Mouse (Mus musculus): Measurements from ENCODE around the gene Mfn2. TPM values are rescaled to one million over a fixed set of nuclear protein-coding genes. Genes with fewer than 3 reads are reported as not detected.
"Not testable (repeated sequence)": the region's sequence is repeated elsewhere in the genome, so short reads cannot be mapped to it uniquely, and the experiment has no call there.

Gene Mfn2
- total RNA-seq, 2 experiments from 2014 or later, result 406 to 426 TPM

DNA sequence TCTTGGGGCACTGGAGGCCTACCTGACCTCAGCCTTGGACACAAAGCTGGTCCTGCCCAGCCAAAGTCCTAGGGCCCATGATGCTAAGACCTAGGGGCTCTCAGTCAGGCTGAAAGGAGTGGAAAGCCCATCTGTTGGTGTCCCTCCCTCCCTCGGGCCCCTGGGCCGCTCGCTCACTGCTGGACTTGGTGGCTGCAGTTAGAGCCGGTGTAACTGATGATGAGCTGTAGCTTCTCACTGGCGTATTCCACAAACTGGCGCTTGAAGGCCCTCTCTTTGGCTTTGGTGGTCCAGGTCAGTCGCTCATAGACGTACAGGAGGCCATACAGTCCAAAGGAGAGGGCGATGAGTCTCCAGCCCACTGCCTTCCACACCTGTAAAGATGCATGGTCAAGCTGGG is 26.0 kb downstream of the Mfn2 start:
- DNase-seq, result no peak
- intact Hi-C loops (cut with DNase I), result no loop called here

DNA sequence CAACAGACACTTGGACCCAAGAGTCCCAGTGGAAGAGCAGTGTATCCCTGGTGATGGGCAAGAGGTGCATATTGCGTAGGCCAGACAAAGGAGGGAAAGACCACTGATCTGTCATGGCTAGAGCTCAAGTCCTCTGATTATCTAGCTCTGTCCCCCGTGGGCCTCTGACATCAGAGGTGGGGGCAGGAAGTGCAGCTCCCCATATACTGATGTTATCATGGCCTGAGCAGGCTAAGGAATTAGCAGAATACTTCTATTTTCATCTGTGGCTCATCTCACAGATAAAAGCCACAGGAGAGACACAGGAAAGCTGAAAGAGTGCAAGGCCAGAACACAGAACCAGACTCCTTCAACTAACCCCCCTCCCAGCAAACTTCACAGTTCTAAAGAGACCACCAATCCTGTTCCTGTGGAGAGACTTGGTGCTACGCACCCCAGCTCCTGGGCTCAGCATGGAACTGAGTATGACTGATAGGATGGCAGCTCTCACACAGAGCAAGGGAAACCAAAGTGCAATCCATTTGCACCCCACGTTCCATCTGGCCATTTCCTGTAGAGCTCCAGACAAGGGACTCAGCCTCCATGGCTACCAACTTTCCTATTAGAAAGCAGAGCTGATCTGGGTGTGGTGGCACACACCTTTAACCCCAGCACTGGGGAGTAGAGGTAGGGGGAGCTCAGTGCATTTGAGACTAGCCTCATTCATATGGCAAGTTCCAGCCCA is 28.5 kb downstream of the Mfn2 start:
- DNase-seq, result no peak
- intact Hi-C loops (cut with DNase I), result no loop called here

DNA sequence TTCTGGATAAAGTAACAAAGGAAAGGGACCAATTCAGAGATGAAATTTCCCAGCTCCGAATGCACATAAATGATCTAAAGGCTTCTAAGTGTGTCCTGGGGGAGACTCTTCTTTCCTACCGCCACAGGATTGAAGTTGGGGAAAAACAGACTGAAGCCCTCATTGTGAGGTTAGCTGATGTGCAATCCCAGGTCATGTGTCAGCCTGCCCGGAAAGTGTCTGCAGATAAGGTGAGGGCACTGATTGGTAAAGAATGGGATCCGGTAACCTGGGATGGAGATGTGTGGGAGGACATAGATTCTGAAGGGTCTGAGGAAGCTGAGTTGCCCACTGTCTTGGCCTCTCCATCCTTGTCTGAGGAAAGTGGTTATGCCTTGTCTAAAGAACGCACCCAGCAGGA is 35.3 kb downstream of the Mfn2 start:
- intact Hi-C loops (cut with DNase I), result no loop called here
- DNase-seq, result no peak

GRCm38 (mm10) chr4:147868450-147869031 is 36.0 kb downstream of the Mfn2 start, which contains the start of the genes Miip and Fv1:
Miip (minus strand) TSS chr4:147868816.
Fv1 (plus strand) TSS chr4:147868979.
- peak; percentile 83 to 91 for DNase-seq
- intact Hi-C loops (cut with DNase I), result no loop called here

GRCm38 (mm10) chr4:147867563-147868449 is 36.7 kb downstream of the Mfn2 start:
- no peak for DNase-seq
- intact Hi-C loops (cut with DNase I), result no loop called here

- DNase-seq; intact Hi-C loops (cut with DNase I): not testable (repeated sequence)
These were observed 37.7 kb downstream of the Mfn2 start for GRCm38 (mm10) chr4:147866793-147867192.

GRCm38 (mm10) chr4:147866056-147866455 is 38.4 kb downstream of the Mfn2 start:
- no peak for DNase-seq
- intact Hi-C loops (cut with DNase I), result no loop called here

- intact Hi-C loops (cut with DNase I), result no loop called here
- DNase-seq, result no peak
These were observed 38.9 kb downstream of the Mfn2 start for GRCm38 (mm10) chr4:147865651-147866050.

DNA sequence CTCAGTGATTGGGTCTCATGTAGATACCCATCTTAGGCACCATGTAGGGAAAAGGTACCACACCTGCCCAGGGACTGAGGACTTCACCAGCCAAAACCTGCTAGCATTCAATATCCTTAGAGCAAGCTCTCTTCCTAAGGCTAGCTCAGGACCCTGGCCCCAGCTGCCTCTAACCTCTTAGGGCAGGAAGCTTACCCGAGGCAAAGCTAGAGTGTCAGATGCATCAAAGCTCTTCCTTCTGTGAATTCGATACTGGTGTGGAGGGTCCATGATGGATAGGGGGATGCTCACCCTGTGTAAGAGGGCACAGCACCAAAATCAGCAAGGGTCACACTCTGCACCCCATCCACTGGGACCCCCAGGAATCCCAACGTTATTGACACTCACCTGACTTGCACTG is 42.5 kb downstream of the Mfn2 start:
- DNase-seq, result no peak
- intact Hi-C loops (cut with DNase I), result no loop called here

DNA sequence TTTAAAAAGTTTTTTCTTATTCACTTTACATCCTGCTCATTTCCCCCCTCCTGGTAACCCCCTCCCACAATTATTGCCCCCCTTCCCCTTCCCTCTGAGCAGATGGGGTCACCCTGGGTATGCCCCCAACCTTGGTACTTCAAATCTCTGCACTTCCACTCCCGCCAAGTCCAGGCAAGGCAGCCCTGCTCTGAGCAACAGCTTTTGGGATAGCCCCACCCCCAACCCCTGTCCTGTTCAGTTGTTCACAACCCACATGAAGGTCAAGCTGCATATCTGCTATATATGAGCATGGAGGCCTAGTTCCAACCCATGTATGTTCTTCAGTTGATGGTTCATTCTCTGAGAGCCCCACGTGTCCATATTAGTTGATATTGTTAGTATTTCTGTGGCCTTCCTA is 53.7 kb downstream of the Mfn2 start:
- no peak for DNase-seq
- intact Hi-C loops (cut with DNase I), result no loop called here

DNA sequence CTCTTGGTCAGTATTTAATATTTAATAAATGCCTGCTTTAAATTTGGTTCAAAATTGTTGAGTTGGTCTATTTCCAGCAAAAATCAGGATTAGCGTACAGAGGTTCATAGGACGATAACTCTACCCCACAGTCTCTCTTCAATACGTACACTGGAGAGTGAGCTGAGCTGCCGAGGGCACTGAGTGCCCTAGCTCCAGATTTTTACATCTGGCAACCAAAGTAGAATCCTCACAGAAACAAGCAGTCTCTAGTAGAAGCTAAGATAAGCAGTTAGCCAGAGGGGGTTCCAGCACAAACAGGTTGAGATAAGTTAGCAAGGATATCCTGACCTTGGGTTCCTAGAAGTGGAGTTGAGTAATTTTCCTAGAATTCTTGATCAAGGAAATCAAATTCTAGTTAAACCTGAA is 55.9 kb downstream of the Mfn2 start:
- DNase-seq, result no peak
- intact Hi-C loops (cut with DNase I), result no loop called here

GRCm38 (mm10) chr4:147847614-147848583 is 56.6 kb downstream of the Mfn2 start, which contains the start of gene Zfp933:
Zfp933 (minus strand) TSS chr4:147848366.
- DNase-seq, result peak; percentile 34 to 46
- intact Hi-C loops (cut with DNase I), result no loop called here

- no peak for DNase-seq
- intact Hi-C loops (cut with DNase I), result no loop called here
These were observed 61.6 kb downstream of the Mfn2 start for GRCm38 (mm10) chr4:147842871-147843270.

DNA sequence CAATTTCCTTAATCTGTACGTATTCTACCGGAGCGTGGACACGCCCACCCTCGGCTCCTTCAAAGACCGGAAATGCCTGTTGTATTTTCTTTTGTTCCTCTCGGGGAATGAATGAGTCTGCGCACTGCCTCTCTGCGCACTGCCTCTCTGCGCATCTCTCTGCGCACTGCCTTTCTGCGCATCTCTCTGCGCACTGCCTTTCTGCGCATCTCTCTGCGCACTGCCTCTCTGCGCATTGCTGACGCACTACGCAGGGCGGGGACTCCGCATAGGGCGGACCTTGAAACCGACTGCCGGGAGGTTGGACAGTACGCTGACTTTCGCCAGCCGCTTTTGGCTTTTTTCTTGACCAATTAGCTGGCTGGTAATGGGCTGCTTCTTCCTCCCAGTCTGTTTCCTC is 65.2 kb downstream of the Mfn2 start:
- DNase-seq, result peak; percentile 13 to 63
- intact Hi-C loops (cut with DNase I), result not testable (repeated sequence)

- intact Hi-C loops (cut with DNase I), result no loop called here
- DNase-seq, result no peak
These were observed 80.1 kb downstream of the Mfn2 start for GRCm38 (mm10) chr4:147824389-147824788.

Other genes with a start within 250 kb of the Mfn2 start
- gene Zfp534, start 202.2 kb downstream of the Mfn2 start, total RNA-seq (2021), result not detected
- gene Zfp984, start 94.9 kb downstream of the Mfn2 start, total RNA-seq (2021), result under 1 TPM; 0.74 to 0.87 TPM
- 1 to 10 TPM; 7.1 to 7.9 TPM for gene Zfp933, start 56.3 kb downstream of the Mfn2 start, total RNA-seq (2021)
- 1 to 10 TPM; 4.0 to 6.3 TPM for gene Miip, start 35.9 kb downstream of the Mfn2 start, total RNA-seq (2021)
- gene Fv1, start 35.7 kb downstream of the Mfn2 start, total RNA-seq (2021), result 1 to 10 TPM; 3.8 to 5.8 TPM
- gene Plod1, start 32.1 kb upstream of the Mfn2 start, total RNA-seq (2021), result 10 to 100 TPM; 21.8 to 25.6 TPM
- gene 2510039O18Rik, start 36.2 kb upstream of the Mfn2 start, total RNA-seq (2021), result 10 to 100 TPM; 17.9 to 21.4 TPM
- not detected for gene Nppb, start 81.1 kb upstream of the Mfn2 start, total RNA-seq (2021)
- not detected for gene Nppa, start 96.0 kb upstream of the Mfn2 start, total RNA-seq (2021)
- gene Clcn6, start 134.1 kb upstream of the Mfn2 start, total RNA-seq (2021), result 1 to 10 TPM; 3.9 to 4.6 TPM
- gene Mthfr, start 134.4 kb upstream of the Mfn2 start, total RNA-seq (2021), result 1 to 10 TPM; 5.6 to 9.6 TPM
- gene Agtrap, start 183.3 kb upstream of the Mfn2 start, total RNA-seq (2021), result 10 to 100 TPM in 1 of 2 experiments, 1 to 10 TPM in 1; 9.8 to 11.4 TPM
- gene Mad2l2, start 225.7 kb upstream of the Mfn2 start, total RNA-seq (2021), result 10 to 100 TPM; 10.9 to 12.6 TPM
- under 1 TPM in 1 of 2 experiments, not detected in 1; 0.10 TPM for gene Draxin, start 226.0 kb upstream of the Mfn2 start, total RNA-seq (2021)
- gene Fbxo6, start 247.4 kb upstream of the Mfn2 start, total RNA-seq (2021), result 10 to 100 TPM; 32.7 to 33.5 TPM